Mouse (Mus musculus) intestine, postnatal 0 days (tissue): ENCODE data around the gene Dnah11. TPM values are rescaled to one million over a fixed set of nuclear protein-coding genes. Genes with fewer than 3 reads are reported as not detected.

Experiments used
- ATAC-seq: fragments of 200-750 bp; cut with Nextera tagmentation; 2 replicates; pipeline ENCODE4 v1.8.0; 2017; ENCODE audit warnings: mild to moderate bottlenecking, moderate TSS enrichment, moderate library complexity
- H3K27ac ChIP-seq: fragments of 300-500 bp; sonication (generic); 2 replicates; pipeline ENCODE4 v1.5.1; 2014; ENCODE audit warnings: mild to moderate bottlenecking, low read depth, low read length, moderate library complexity
- H3K27me3 ChIP-seq: fragments of 300-500 bp; sonication (generic); replicated peaks from 2 replicates; pipeline ENCODE4 v1.6.1; 2014; ENCODE audit warnings: low read length, mixed read lengths; ENCODE audit not compliant: control insufficient read depth, insufficient read depth
- H3K36me3 ChIP-seq: fragments of 300-500 bp; sonication (generic); 2 replicates; pipeline ENCODE4 v1.6.1; 2014; ENCODE audit warnings: mild to moderate bottlenecking, moderate library complexity; ENCODE audit not compliant: control insufficient read depth, insufficient read depth
- H3K4me1 ChIP-seq: fragments of 300-500 bp; sonication (generic); replicated peaks from 2 replicates; pipeline ENCODE4 v1.6.1; 2014; ENCODE audit warnings: antibody characterized with exemption, low read length, mixed read lengths; ENCODE audit not compliant: control insufficient read depth, insufficient read depth
- H3K4me2 ChIP-seq: fragments of 300-500 bp; sonication (generic); replicated peaks from 2 replicates; pipeline ENCODE4 v1.6.1; 2014; ENCODE audit warnings: low read depth, mild to moderate bottlenecking, moderate library complexity
- H3K4me3 ChIP-seq: fragments of 300-500 bp; sonication (generic); 2 replicates; pipeline ENCODE4 v1.5.1; 2014; ENCODE audit warnings: low read depth, low read length
- H3K9ac ChIP-seq: fragments of 300-500 bp; sonication (generic); 2 replicates; pipeline ENCODE4 v1.6.1; 2014; ENCODE audit warnings: mild to moderate bottlenecking, low read depth, low read length
- H3K9me3 ChIP-seq: fragments of 300-500 bp; sonication (generic); 2 replicates; pipeline ENCODE4 v1.6.1; 2016; ENCODE audit warnings: mixed run types; ENCODE audit not compliant: control insufficient read depth
- CTCF ChIP-seq: sonication (generic); IDR thresholded peaks from 2 replicates; pipeline ENCODE4 v1.5.1; 2016; ENCODE audit warnings: low read depth, mild to moderate bottlenecking, control low read depth, antibody characterized with exemption, moderate library complexity
- WGBS: fragments of 180-500 bp; shearing (Covaris S2); extraction: QIAGEN DNeasy Blood & Tissue Kit; methylation state at CpG from one replicate; pipeline ENCODE4 v1.1.7; 2014; 5-methylcytosine and 5-hydroxymethylcytosine counted together
- polyA plus RNA-seq: library from polyadenylated mRNA; unstranded; fragments of >200 nt; fragmentation: Nextera tagmentation; extraction: Ambion mirVana; gene quantifications from 2 replicates; pipeline ENCODE4 v1.2.1, GENCODE M21; 2015

The Dnah11 gene
- polyA plus RNA-seq, 1 experiment from 2014 or later, result 0.01 TPM

DNA sequence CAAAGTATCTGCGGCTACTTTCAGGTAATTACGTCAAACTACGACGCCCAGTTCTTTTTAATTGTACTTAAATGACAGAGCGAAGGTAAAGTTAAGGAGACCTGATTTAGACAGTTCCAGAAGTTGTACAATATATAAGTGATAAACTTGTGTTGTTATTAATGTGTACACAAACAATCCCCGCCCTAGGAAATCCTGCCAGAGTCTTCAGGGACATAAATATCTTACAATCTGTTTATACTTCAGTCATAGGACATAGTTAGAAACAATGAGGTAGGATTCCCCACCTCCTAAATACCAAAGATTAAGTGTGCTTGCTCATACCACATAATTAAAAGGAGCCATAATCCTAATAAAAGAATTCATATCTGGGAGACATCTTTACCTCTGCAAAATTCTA, 136.5 kb downstream of the Dnah11 start:
- Histone ChIP-seq H3K4me3 (no peak overlapping the region), H3K36me3 (no peaks in the 10 kb centered on the region), H3K9me3 (no peaks in the 10 kb centered on the region), H3K27me3 (no peaks in the 10 kb centered on the region), H3K27ac (no peak overlapping the region), H3K9ac (no peak overlapping the region), H3K4me1 (no peaks in the 10 kb centered on the region), H3K4me2 (no peak overlapping the region)
- ATAC-seq, result no peak
- TF ChIP-seq CTCF, result no peak
- WGBS, result 86% methylated on average over 6 of the region's 6 CpGs

DNA sequence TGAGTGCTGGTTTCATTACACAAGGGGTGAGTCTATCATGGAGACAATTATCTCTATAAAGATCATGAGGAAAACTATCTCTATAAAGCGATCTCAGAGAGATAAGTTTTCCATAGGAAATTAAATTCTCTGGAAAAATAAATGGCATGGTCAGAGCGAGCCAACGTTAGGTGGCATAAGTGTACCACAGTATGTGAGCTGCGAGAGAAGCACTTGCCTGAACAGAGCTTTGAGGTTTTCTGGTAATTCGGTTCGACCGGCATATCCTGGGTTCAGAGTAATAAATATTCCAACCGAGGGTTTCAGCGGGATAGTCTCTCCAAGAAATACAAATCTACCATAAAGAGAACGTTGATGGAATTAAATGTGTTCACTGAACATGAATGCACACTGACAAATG, 142.0 kb downstream of the Dnah11 start:
- Histone ChIP-seq H3K27ac (no peak overlapping the region), H3K36me3 (no peaks in the 10 kb centered on the region), H3K9ac (no peak overlapping the region), H3K4me2 (no peak overlapping the region), H3K4me1 (no peaks in the 10 kb centered on the region), H3K4me3 (no peak overlapping the region), H3K9me3 (no peaks in the 10 kb centered on the region), H3K27me3 (no peaks in the 10 kb centered on the region)
- peak; percentile 37 for TF ChIP-seq CTCF
- 73% methylated on average over 10 of the region's 10 CpGs for WGBS
- ATAC-seq, result no peak

GRCm38 (mm10) chr12:118045381-118045780, 153.5 kb downstream of the Dnah11 start:
- TF ChIP-seq CTCF, result no peak
- H3K27me3 ChIP-seq, result no peaks in the 10 kb centered on the region
- no peaks in the 10 kb centered on the region for H3K9me3 ChIP-seq
- no peaks in the 10 kb centered on the region for H3K36me3 ChIP-seq
- H3K4me1 ChIP-seq, result no peaks in the 10 kb centered on the region
- 76% methylated on average over 4 of the region's 4 CpGs for WGBS
- H3K27ac ChIP-seq, result no peak overlapping the region
- no peak overlapping the region for H3K9ac ChIP-seq
- ATAC-seq, result no peak
- no peak overlapping the region for H3K4me2 ChIP-seq
- H3K4me3 ChIP-seq, result no peak overlapping the region

DNA sequence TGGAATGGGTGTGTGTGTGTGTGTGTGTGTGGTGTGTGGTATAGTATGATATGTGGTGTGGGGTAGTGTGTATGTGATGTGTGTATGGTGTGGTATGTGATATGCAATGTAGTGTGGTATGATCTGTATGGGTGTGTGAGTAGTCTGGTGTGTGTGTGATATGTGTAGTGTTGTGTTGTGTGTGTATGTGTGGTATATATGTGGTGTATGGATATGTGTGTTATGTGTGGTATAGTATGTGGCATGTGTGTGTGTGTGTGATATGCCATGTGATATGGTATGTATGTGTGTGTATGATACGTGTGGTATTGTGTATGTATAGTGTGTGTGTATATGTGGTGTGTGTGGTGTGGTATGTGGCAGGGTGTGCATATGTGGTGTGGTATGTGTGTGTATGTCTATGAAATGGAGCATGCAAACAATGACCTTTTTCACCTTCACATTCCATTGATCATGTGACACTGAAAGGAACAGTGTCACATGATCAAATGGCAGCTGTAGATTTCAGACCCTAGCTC, 155.7 kb downstream of the Dnah11 start:
- no peak overlapping the region for H3K4me3 ChIP-seq
- H3K4me2 ChIP-seq, result no peak overlapping the region
- no peak overlapping the region for H3K9ac ChIP-seq
- no peak for ATAC-seq
- no peaks in the 10 kb centered on the region for H3K9me3 ChIP-seq
- no peak overlapping the region for H3K27ac ChIP-seq
- H3K36me3 ChIP-seq, result no peaks in the 10 kb centered on the region
- H3K4me1 ChIP-seq, result no peaks in the 10 kb centered on the region
- 93% methylated on average over 1 of the region's 1 CpGs for WGBS
- TF ChIP-seq CTCF, result no peak
- no peaks in the 10 kb centered on the region for H3K27me3 ChIP-seq

- Histone ChIP-seq H3K27me3 (no peaks in the 10 kb centered on the region), H3K9me3 (no peaks in the 10 kb centered on the region), H3K36me3 (no peaks in the 10 kb centered on the region), H3K9ac (no peak overlapping the region), H3K4me2 (no peak overlapping the region), H3K4me3 (no peak overlapping the region), H3K4me1 (no peaks in the 10 kb centered on the region), H3K27ac (no peak overlapping the region)
- 83% methylated on average over 2 of the region's 2 CpGs for WGBS
- ATAC-seq, result no peak
- no peak for TF ChIP-seq CTCF
These were observed 156.6 kb downstream of the Dnah11 start for GRCm38 (mm10) chr12:118042196-118042595.

DNA sequence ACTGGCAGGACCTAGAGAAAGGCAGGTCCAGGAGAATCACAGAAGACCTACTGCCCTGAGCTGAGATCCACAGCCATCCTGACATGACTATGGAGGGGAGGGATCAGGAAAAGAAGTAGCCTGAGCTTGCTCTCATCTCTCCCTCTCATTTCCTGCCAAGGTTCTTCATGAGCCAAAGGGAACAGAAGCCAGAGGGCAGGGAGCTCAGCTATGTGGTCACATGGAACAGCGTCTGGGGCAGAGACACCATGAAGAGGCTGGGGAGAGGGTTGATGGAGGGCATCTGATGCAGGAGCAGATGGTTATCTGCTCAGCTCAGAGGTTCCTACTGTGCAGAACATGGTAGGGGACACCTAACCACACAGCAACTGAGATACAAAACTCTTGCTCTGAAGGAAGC, 163.9 kb downstream of the Dnah11 start:
- H3K4me1 ChIP-seq, result no peaks in the 10 kb centered on the region
- no peak overlapping the region for H3K27ac ChIP-seq
- no peaks in the 10 kb centered on the region for H3K36me3 ChIP-seq
- H3K9ac ChIP-seq, result no peak overlapping the region
- no peak overlapping the region for H3K4me2 ChIP-seq
- no peaks in the 10 kb centered on the region for H3K27me3 ChIP-seq
- no peak for TF ChIP-seq CTCF
- WGBS, result 75% methylated on average over 1 of the region's 1 CpGs
- H3K9me3 ChIP-seq, result no peaks in the 10 kb centered on the region
- ATAC-seq, result no peak
- H3K4me3 ChIP-seq, result no peak overlapping the region

DNA sequence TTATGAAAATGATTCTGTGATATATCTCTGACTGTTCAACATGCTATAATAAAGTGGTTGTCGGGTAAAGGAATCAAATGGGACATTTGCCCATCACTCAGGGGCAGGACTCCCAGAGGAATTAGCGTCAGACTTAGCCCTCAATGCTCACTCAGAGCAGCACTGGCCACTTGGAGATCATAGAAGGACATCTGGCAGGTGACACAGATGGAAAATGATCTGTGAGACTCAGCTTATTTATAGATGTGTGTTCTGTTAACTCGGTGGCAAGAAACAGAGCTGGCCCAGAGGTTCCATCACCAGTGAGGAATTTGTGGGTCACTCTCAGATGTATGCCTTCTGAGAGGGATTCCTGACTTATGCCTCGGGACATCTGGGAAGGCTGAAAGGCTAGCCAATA, 173.1 kb downstream of the Dnah11 start:
- 74% methylated on average over 4 of the region's 4 CpGs for WGBS
- Histone ChIP-seq H3K36me3 (no peaks in the 10 kb centered on the region), H3K4me2 (no peak overlapping the region), H3K9ac (no peak overlapping the region), H3K27ac (no peak overlapping the region), H3K4me1 (no peaks in the 10 kb centered on the region), H3K4me3 (no peak overlapping the region), H3K9me3 (no peaks in the 10 kb centered on the region), H3K27me3 (no peaks in the 10 kb centered on the region)
- ATAC-seq, result no peak
- no peak for TF ChIP-seq CTCF
